Mouse (Mus musculus): Measurements from ENCODE around the gene Gm14327. TPM values are rescaled to one million over a fixed set of nuclear protein-coding genes. Genes with fewer than 3 reads are reported as not detected.
"Not testable (repeated sequence)": the region's sequence is repeated elsewhere in the genome, so short reads cannot be mapped to it uniquely, and the experiment has no call there.

Gm14327 gene
- 1 to 10 TPM; 5.9 to 6.2 TPM for total RNA-seq (2021)
- long read RNA-seq, experiment 1 = 0 reads
- long read RNA-seq, experiment 2, partial matches to known transcripts = 0 of 3 reads
- long read RNA-seq, experiment 2, other reads (novel, unspliced or antisense) = 2 of 3 reads

DNA sequence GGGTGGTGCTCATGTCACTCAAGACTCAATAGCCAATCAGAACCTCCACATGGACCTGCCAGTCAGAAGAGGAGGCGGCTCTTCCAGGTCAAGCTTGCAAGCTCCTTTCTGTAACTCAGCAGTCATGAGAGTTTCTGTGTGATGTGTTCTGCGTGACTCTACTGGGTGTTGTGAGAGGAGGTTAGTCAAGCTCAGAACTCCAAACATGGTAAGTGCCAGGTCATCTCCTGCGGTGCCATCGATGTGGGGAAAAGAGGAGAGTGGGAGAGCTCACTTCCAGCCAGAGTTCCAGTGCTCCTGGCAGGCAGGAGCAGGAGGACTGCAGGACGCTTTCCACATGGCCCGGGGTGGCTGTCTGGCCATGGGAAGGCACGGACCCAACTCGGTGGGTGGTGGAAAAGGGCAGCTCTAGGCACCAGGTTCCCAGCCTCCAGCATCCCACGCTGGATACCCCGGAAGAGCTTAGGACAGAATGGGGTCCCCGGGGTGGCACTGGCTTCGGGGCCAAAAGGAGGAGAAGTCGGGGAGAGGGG is at the start of gene Gm14327:
Gm14327 (plus strand) TSS at position 51 of the 533 bp plus-strand sequence.
- not testable (repeated sequence) for H3K27ac ChIP-seq; H3K4me3 ChIP-seq; DNase-seq (ENCODE audit: low spot score in 2 of 2)

DNA sequence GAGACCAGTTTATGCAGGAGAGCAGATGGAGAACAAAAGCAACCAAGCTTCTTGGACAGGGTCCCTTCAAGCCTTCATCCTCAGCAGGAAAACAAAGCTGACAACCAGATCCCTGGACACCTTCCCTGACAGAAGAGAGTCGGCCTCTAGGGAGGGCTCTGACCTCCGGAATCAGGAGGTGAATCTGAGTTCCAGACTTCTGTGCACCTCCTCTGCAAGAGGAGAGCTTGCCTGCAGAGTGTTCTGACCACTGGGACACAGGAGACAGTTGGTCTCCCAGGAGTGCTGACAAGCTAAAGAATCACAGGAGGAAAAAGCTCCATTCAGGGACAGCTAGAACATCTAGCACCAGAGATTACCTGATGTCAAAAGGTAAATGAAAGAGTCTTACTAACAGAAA is 34.6 kb upstream of the Gm14327 start:
- H3K4me3 ChIP-seq; H3K27ac ChIP-seq; DNase-seq (ENCODE audit: low spot score in 2 of 2): not testable (repeated sequence)

DNA sequence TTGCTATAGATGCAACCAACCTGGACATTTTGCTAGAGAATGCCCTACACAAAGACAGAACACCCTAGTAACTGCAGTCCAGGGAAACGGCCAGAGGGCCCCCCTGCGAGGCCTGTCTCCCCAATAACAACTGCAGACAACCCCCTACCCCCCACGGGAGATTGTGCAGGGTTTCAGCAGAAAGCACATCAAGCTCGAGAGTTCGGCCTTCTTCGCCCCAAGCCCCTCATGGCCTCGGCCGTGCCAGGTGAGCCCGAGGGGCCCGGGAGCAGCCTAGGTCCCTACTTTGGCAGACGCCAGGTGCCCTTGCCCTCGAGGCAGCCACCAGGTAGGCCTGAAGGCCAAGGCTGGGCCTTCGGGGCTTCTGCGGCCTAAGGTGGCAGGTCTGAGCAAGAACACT is 9.2 kb upstream of the Gm14327 start:
- not testable (repeated sequence) for H3K4me3 ChIP-seq; DNase-seq (ENCODE audit: low spot score in 2 of 2); H3K27ac ChIP-seq

DNA sequence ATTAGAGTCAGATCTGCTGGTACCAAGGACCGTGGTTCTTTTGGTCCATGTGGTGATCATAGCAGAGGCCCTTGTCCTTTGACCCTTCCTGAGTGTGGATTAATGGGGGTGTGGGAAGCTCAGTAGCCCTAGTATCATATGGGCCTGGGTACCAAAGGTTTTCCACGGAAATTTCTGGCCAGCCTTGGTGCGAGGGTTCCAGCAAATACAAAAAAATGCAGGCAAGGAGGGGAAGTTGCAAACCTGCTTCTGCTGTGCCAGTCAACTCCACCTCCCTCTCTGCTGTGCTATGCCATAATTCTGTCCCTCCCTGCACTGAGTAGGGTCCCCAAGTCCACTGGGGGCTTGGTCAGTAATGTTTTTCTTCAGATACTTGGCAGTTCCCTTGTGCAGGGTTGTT is 1.3 kb downstream of the Gm14327 start:
- H3K27ac ChIP-seq; H3K4me3 ChIP-seq; DNase-seq (ENCODE audit: low spot score in 2 of 2): not testable (repeated sequence)

DNA sequence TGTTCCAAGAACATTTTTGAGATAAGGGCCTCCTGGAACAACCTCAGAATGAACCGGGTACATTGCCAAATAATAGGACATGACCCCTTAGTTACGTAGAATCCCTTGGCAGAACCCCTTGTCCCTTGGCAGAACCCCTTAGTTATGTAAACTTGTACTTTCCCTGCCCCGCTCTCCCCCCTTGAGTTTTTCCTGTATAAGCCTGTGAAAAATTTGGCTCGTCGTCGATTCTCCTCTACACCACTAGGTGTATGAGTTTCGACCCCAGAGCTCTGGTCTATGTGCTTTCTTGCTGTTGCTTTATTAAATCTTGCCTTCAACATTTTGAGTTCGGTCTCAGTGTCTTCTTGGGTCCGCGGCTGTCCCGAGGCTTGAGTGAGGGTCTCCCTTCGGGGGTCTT is 6.4 kb downstream of the Gm14327 start:
- not testable (repeated sequence) for DNase-seq (ENCODE audit: low spot score in 2 of 2); H3K27ac ChIP-seq; H3K4me3 ChIP-seq

DNA sequence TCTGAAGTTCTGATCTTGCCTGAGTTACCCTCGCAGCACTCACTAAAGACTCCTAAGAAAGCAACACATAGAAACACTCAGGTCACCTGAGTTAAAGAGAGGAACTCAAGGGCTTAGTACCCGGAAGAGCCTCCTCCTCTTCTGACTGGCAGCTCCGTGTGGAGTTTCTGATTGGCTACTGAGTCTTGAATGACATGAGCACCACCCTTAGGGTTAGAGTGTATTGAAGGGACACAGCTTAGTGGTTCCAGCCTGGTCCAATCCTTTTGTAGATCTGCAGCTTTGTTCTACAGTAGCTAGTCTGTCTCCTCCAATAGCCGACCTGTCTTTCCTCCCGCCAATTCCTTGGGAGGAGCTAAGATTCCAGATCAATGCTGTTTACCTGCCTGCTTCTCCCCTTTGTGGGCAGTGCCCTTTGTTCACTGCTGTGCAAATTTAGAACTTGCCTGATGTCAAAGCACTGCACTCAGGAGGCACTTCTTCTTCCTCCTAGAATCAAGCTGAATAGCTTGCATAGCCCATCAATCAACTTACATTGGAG is 28.7 kb downstream of the Gm14327 start, which contains the start of gene Zfp972:
Zfp972 (minus strand) TSS at position 51 of the 541 bp plus-strand sequence.
- not testable (repeated sequence) for H3K4me3 ChIP-seq; DNase-seq (ENCODE audit: low spot score in 2 of 2); H3K27ac ChIP-seq

Other genes starting within 250 kb of the Gm14327 start
- gene Gm14322, start 137.8 kb upstream of the Gm14327 start, total RNA-seq (2021) = 10 to 100 TPM; 40.1 to 44.4 TPM
- gene Gm14325, start 56.8 kb upstream of the Gm14327 start, total RNA-seq (2021) = 100 to 1,000 TPM; 116 to 131 TPM
- gene Zfp972, start 28.5 kb downstream of the Gm14327 start, total RNA-seq (2021) = 1 to 10 TPM in 1 of 2 experiments, not detected in 1; 1.2 TPM
- gene Gm14326, start 60.2 kb downstream of the Gm14327 start, total RNA-seq (2021) = 10 to 100 TPM; 45.8 to 63.5 TPM
- gene Zfp971, start 126.2 kb downstream of the Gm14327 start, total RNA-seq (2021) = 10 to 100 TPM; 23.8 to 29.4 TPM
- 10 to 100 TPM; 27.0 to 29.1 TPM for gene Zfp931, start 181.4 kb downstream of the Gm14327 start, total RNA-seq (2021)
- gene Phactr3, start 221.9 kb downstream of the Gm14327 start, total RNA-seq (2021) = 100 to 1,000 TPM; 139 to 141 TPM